Mouse (Mus musculus) kidney, postnatal 25 days (tissue): Measurements from ENCODE around the gene Tor1aip2.
A peak's percentile ranks its signal among the peaks of the same experiment; 100 is the strongest.
"Not testable (repeated sequence)": the region's sequence is repeated elsewhere in the genome, so short reads cannot be mapped to it uniquely, and the experiment has no call there.

Experiments used
- DNase-seq, 2 experiments: peaks; one replicate each; pipeline ENCODE4 v3.0.0; 2021; ENCODE audit warnings: mixed read lengths in 2 of 2

Gene Tor1aip2

DNA sequence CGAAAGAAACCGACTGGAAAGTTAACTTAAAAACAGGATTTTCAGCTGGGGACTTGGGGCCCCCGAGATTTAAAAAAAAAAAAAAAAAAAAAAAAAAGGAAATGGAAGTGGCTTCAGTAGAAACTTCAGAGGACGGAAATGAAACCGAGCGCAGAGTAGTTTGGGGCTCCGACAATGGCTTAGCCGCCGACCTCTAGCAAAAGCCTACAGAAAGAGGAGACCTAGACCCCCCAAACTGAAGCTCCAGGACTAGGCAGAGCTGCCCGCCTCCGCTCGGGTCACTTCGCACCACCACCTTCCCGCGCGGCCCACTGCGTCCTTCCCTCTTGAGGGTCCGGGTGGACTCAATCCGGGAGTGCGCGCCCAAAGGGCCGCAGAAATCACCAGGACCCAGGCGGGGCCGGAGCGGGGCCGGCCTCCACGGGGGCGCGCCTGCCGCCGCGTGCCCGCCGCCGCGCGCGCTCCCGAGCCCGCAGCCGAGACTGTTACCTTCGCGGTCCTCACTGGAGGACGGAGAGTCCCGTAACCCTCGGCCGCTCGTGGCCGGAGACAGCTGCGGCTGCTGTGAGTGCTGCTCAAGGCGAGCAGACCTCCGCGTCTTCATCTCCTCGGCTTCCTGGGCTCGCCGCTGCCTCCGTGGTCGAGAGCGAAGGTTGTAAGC lies at the start of gene Tor1aip2:
TSS of gene Tor1aip2 (plus strand) at position 135 of the 661 bp plus-strand sequence.
- peak; percentile 72 to 88 for DNase-seq

DNA sequence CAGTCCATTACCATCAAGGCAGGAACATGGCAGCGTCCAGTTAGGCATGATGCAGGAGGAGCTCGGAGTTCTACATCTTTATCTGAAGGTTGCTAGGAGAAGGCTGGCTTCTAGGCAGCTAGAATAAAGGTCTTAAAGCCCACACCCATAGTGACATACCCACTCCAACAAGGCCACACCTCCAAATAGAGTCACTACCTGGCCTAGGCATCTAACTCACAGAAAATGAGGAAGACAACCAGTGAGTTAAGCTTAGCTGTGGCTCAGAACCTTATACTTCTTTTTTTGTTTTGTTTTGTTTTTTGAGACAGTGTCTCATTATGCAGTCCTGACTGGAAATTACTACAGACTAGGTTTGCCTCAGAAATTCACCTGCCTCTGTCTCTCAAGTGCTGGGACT lies 47.6 kb upstream of the Tor1aip2 start:
- no peak for DNase-seq

- peak in 1 of 2 experiments; percentile 48 for DNase-seq
These were observed 45.8 kb upstream of the Tor1aip2 start for GRCm38 (mm10) chr1:155989387-155989786.

GRCm38 (mm10) chr1:155990391-155990790 lies 44.8 kb upstream of the Tor1aip2 start:
- DNase-seq: no peak

- no peak for DNase-seq
These were observed 40.7 kb upstream of the Tor1aip2 start for GRCm38 (mm10) chr1:155994524-155994923.

DNA sequence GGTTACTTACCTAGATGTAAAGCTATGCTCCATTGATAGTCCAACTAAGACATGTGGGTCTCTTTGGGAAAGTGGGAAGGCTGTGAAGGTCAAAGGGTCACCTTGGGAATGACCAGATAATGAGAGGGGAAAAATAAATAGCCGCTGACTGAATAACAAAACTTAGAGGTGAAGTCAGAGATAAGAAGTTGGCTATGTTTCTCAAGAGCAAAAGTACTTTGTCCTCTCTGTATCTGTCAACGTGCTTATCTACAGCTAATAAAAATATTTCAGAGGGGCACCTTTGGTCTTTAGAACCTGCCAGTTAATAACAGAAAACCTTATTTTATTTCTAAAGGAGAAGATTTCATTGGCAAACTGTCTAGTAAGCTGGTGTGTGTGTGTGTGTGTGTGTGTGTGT lies 39.6 kb upstream of the Tor1aip2 start:
- DNase-seq: no peak

GRCm38 (mm10) chr1:156002366-156002765 lies 32.8 kb upstream of the Tor1aip2 start:
- no peak for DNase-seq

GRCm38 (mm10) chr1:156003201-156003935 lies 31.8 kb upstream of the Tor1aip2 start:
- peak; percentile 72 to 86 for DNase-seq

DNA sequence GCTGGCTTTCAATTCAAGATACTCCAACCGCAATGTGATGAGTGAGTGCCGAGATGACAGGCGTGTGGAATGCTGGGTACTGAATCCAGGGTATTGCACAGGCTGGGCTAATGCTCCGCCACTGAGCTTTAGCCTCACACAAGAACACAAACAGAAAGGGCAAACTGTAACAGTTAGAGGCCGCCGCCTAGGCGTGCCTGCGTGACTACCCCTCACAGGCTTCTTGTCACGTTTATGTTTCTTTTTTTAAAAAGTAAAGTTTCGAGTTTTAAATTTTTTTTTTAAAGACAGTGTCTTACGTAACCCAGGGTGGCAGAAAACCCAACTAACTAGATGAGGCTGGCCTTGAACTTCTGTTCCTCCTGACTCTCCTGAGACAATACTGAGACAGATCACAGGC lies 29.3 kb upstream of the Tor1aip2 start:
- no peak for DNase-seq

GRCm38 (mm10) chr1:156009003-156009402 lies 26.2 kb upstream of the Tor1aip2 start:
- no peak for DNase-seq

GRCm38 (mm10) chr1:156019800-156020199 lies 15.4 kb upstream of the Tor1aip2 start:
- DNase-seq: no peak

DNA sequence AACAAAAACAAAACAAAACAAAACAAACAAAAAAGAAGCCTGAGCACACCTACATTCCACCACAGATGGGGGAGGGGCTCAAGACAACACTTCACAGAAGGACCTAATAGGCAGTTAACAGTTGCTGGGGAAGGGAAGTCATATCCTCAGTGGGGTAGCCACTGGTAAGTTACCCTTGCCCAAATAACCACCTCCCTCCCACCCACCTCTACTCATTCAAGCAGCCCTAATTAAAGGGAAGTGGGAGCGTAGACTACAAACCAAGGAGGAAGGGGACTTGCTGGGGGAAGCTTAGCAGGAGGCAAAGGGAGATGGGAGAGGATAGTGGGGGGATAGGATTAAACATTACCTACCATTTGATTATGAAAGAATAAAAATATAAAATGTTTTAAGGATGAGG lies 14.8 kb upstream of the Tor1aip2 start:
- no peak for DNase-seq

- no peak for DNase-seq
These were observed 10.2 kb upstream of the Tor1aip2 start for GRCm38 (mm10) chr1:156024831-156025503.

DNA sequence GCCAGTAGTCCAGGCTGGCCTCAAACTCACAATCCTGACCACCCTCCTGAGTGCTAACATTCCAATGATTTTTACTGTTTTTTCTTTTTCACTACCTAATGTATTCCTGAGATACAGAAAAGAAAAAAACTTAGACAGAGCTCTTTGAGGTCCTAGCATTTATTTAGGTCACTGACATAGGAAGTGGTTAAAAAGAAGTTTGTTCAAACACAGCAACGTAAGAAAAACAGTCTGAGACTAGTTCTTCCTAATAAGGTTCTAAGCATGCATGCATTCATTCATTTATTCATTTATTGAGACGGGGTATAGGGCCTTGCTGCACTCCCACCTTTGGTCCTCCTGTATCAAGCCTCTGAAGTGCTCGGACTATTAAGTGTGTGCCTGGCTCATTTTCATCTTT lies 7.4 kb upstream of the Tor1aip2 start:
- DNase-seq: no peak

DNA sequence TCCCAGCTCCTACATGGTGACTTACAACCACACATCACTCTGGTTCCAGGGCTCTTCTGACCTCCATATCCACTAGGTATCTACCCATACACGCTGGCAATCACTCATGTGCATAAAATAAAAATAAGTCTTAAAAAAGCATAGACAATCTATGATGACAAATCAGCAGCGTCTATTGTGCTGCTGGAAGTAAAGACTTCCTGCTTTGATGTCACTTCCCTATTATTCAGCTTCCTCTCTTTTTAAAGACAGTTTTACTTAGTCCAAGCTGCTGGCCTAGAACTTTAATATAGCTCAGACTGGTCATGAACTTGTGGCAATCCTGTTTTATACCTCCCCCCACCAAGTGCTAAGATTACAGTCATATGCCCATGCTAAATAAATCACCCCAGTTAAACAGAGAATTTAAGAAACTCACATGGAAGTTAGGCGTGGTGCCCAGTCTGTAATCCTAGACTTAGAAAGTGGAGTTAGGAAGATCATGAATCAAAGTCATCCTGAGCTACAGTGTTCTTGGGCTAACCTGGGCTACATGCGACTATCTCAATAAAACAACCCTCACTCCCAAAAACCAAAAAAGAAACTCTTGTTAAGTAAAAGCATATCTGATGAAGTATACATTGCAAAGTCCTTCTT lies 6.7 kb upstream of the Tor1aip2 start:
- DNase-seq: no peak

- no peak for DNase-seq
These were observed 1.3 kb upstream of the Tor1aip2 start for GRCm38 (mm10) chr1:156033921-156034320.

DNA sequence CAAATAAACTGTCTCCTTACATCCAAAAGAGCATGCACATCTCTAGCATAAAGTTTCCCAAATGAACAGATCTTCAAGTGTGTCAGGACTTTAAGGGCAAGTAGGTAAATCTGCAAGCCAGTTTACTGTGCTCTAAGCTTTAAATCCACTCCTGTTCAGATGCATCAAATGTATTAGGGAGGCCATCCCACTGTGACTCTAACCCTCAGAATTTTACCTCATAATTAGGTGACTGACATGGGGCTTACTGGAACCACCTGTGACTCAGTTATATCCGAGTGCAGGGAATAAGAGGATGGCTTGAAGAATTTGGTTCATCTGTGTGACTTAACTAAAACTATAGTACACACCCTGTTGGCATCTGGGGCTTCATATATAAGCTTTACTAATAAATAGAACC lies 542 bp upstream of the Tor1aip2 start:
- no peak for DNase-seq

- peak; percentile 97 to 99 for DNase-seq
These were observed 931 bp downstream of the Tor1aip2 start, which contains the start of gene Tor1aip1 for GRCm38 (mm10) chr1:156035930-156036737. Gene Tor1aip1 (minus strand): TSS chr1:156036480.

DNA sequence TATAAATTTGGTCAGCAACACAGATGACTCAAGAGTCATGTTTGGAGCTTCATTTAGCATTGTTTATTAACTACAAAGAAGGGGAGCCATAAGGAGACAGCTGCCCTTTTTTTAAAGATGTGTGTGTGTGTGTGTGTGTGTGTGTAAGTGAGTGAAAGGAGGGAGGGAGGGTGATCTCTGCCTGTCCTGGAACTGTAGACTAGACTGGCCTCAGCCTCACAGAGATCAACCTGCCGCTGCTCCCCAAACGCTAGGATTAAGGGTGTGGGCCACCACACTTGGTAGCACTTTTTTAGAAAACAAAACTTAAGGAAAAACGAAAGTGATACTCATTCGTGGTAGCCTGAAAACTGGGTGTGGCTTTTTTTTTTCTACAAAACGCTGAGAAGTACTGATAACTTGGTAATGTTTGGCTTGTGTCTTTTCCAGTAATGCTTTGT lies 2.0 kb downstream of the Tor1aip2 start:
- peak; percentile 50 to 66 for DNase-seq

DNA sequence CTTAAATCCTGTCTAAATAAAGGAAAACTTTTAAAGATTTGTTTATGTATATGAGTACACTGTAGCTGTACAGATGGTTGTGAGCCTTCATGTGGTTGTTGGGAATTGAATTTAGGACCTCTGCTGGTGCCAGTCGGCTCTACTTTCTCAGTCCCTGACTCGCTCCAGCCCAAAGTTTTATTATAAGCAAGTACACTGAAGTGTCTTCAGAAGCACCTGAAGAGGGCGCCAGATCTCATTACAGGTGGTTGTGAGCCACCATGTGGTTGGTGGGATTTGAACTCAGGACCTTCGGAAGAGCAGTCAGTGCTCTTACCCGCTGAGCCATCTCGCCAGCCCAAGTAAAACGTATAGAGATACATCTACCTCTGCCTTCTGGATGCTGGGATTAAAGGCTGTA lies 4.8 kb downstream of the Tor1aip2 start:
- not testable (repeated sequence) for DNase-seq

- DNase-seq: peak; percentile 96 to 98
These were observed 5.7 kb downstream of the Tor1aip2 start for GRCm38 (mm10) chr1:156040731-156041401.
